Mouse (Mus musculus) testis, adult 2 months (tissue): Measurements from ENCODE around the gene Trip12. TPM values are rescaled to one million over a fixed set of nuclear protein-coding genes. Genes with fewer than 3 reads are reported as not detected.

Experiments
- H3K27ac ChIP-seq: fragments of 200-500 bp; 2 replicates; pipeline ENCODE4 v1.5.1; 2012; ENCODE audit warnings: low read depth, low read length; ENCODE audit not compliant: control insufficient read depth, insufficient read depth
- H3K27me3 ChIP-seq: fragments of 200-500 bp; 2 replicates; pipeline ENCODE4 v1.6.1; 2012; ENCODE audit warnings: mild to moderate bottlenecking, low read length, moderate library complexity; ENCODE audit not compliant: control insufficient read depth, insufficient read depth
- H3K36me3 ChIP-seq: fragments of 200-500 bp; 2 replicates; pipeline ENCODE4 v1.6.1; 2012; ENCODE audit warnings: mild to moderate bottlenecking, low read length; ENCODE audit not compliant: control insufficient read depth, insufficient read depth
- H3K4me1 ChIP-seq: fragments of 200-500 bp; 2 replicates; pipeline ENCODE4 v1.6.1; 2012; ENCODE audit warnings: low read length; ENCODE audit not compliant: control insufficient read depth, insufficient read depth
- H3K4me3 ChIP-seq: fragments of 200-500 bp; 2 replicates; pipeline ENCODE4 v1.5.1; 2012; ENCODE audit warnings: low read depth, mild to moderate bottlenecking, low read length, moderate library complexity, mixed read lengths; ENCODE audit not compliant: control insufficient read depth
- CTCF ChIP-seq: fragments of 200-500 bp; IDR thresholded peaks from 2 replicates; pipeline ENCODE4 v1.5.1; 2012; ENCODE audit warnings: low read depth, mild to moderate bottlenecking, inconsistent platforms, low read length, moderate library complexity; ENCODE audit not compliant: control insufficient read depth, insufficient read depth, insufficient replicate concordance
- POLR2A ChIP-seq: fragments of 200-500 bp; IDR thresholded peaks from 2 replicates; pipeline ENCODE4 v1.6.1; 2012; ENCODE audit warnings: low read depth, mild to moderate bottlenecking, inconsistent platforms, low read length, moderate library complexity; ENCODE audit not compliant: control insufficient read depth
- polyA plus RNA-seq: library from polyadenylated mRNA; depleted of rRNA; stranded (reverse); fragments of >200 nt; gene quantifications from 2 replicates; pipeline ENCODE4 v1.2.3, GENCODE M21; 2012; rRNA removed

Gene Trip12
- polyA plus RNA-seq, 1 experiment, result 242 TPM

- peaks cover 11% of the 10 kb centered on the region for H3K4me1 ChIP-seq
- peak within 1 kb of the TSS; percentile 48 for H3K4me3 ChIP-seq
- no peak for TF ChIP-seq POLR2A
- TF ChIP-seq CTCF, result no peak
- no peaks in the 10 kb centered on the region for H3K36me3 ChIP-seq
- no peaks in the 10 kb centered on the region for H3K27me3 ChIP-seq
- H3K27ac ChIP-seq, result no peak within 1 kb of the TSS
These were observed 144.6 kb downstream of the Trip12 start, which contains the start of gene Dner for GRCm38 (mm10) chr1:84695517-84696411. Gene Dner, minus strand, starts transcription at chr1:84696221.

GRCm38 (mm10) chr1:84694688-84695474, 145.4 kb downstream of the Trip12 start:
- Histone ChIP-seq H3K4me3 (peak overlapping the region; percentile 48), H3K36me3 (no peaks in the 10 kb centered on the region), H3K27me3 (no peaks in the 10 kb centered on the region), H3K27ac (no peak overlapping the region), H3K4me1 (peaks cover 11% of the 10 kb centered on the region)
- TF ChIP-seq POLR2A, result no peak
- no peak for TF ChIP-seq CTCF

DNA sequence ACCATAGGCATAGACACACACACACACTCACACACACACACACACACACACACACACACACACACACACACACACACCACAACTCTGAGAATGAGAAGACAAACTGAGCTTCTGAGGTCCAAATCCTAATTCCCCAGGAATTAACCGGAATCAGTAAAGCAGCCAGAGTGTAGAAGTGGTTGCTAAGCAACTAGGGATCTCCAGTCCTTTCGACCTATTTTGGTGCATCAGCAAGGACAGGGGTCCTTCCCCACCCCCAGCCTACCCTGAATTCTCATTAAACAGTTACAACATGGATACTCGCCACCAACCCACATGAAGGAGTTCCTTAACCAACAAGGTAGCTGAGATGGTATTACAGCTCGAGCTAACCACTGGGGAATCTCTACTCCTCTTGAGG, 162.4 kb downstream of the Trip12 start:
- Histone ChIP-seq H3K4me3 (no peak overlapping the region), H3K27me3 (no peaks in the 10 kb centered on the region)

More for the DNA sequence above, 162.4 kb downstream of the Trip12 start:
- Histone ChIP-seq H3K4me1 (no peaks in the 10 kb centered on the region), H3K27ac (no peak overlapping the region), H3K36me3 (no peaks in the 10 kb centered on the region)
- no peak for TF ChIP-seq POLR2A
- TF ChIP-seq CTCF, result no peak

Other genes with a start within 250 kb of the Trip12 start
- 0.65 and 0.96 TPM in 2 replicates for gene Dner, start 144.3 kb downstream of the Trip12 start, polyA plus RNA-seq
- 195 and 201 TPM in 2 replicates for gene Fbxo36, start 675 bp downstream of the Trip12 start, polyA plus RNA-seq
- gene Slc16a14, start 94.6 kb upstream of the Trip12 start, polyA plus RNA-seq, result 1.1 and 1.8 TPM in 2 replicates